In genomic region chr11:95076041-95076535, GRCm38 (mm10) we compare ENCODE assay signal across 8 mouse cellular contexts. TPM values are rescaled to one million over a fixed set of nuclear protein-coding genes. Genes with fewer than 3 reads are reported as not detected.
A peak's percentile ranks its signal among the peaks of the same experiment; 100 is the strongest.
DNase-seq lines count a peak whose midpoint lies in the region; ATAC-seq and TF ChIP-seq lines count a peak whose summit lies in the region.

No protein-coding gene starts in this region.

- peaks cover 44% of the 10 kb centered on the region for H3K27me3 ChIP-seq in embryonic facial prominence, embryonic 12.5 days
- H3K27me3 ChIP-seq in heart, embryonic 16.5 days (ENCODE audit: control insufficient read depth, insufficient read depth, low read length) = no peaks in the 10 kb centered on the region
- H3K27me3 ChIP-seq in lung, embryonic 14.5 days (ENCODE audit: insufficient read depth, low read length) = peaks cover 36% of the 10 kb centered on the region

- H3K9me3 ChIP-seq in embryonic facial prominence, embryonic 12.5 days = no peaks in the 10 kb centered on the region
- no peaks in the 10 kb centered on the region for H3K9me3 ChIP-seq in heart, embryonic 16.5 days (replicated peaks; ENCODE audit: control insufficient read depth, low read length)
- no peaks in the 10 kb centered on the region for H3K9me3 ChIP-seq in lung, embryonic 14.5 days (ENCODE audit: low read depth, low read length)

- 2% methylated on average over 42 of the region's 42 CpGs for WGBS in embryonic facial prominence, embryonic 12.5 days
- under 1% methylated on average over 40 of the region's 42 CpGs for WGBS in heart, embryonic 16.5 days
- under 1% methylated on average over 42 of the region's 42 CpGs for whole genome bisulfite sequencing in lung, embryonic 14.5 days
- WGBS in olfactory bulb, adult 2 months = under 1% methylated on average over 42 of the region's 42 CpGs

- peak overlapping the region; percentile 56 for H3K9ac ChIP-seq in embryonic facial prominence, embryonic 12.5 days
- peak overlapping the region; percentile 83 for H3K9ac ChIP-seq in heart, embryonic 16.5 days (ENCODE audit: low read length)
- peak overlapping the region; percentile 65 for H3K9ac ChIP-seq in lung, embryonic 14.5 days

- peak; percentile 78 for ATAC-seq in CD4-positive, CD25-positive, alpha-beta regulatory T cell, adult 4 months
- ATAC-seq in embryonic facial prominence, embryonic 12.5 days (ENCODE audit: insufficient number of reproducible peaks, insufficient read depth, low FRiP score, low TSS enrichment) = peak; percentile 54
- ATAC-seq in heart, embryonic 16.5 days (replicated peaks; ENCODE audit: extremely low read depth, insufficient read depth, low FRiP score) = peak; percentile 37
- peak; percentile 30; the same call in 1 of the 2 replicates for ATAC-seq in lung, embryonic 14.5 days (ENCODE audit: insufficient read depth)
- ATAC-seq in monocyte, adult 5-6 weeks (replicated peaks; ENCODE audit: insufficient number of reproducible peaks, low FRiP score, low TSS enrichment, poor library complexity, severe bottlenecking) = no peak

- H3K4me3 ChIP-seq in embryonic facial prominence, embryonic 12.5 days = peak overlapping the region; percentile 56
- peak overlapping the region; percentile 74 for H3K4me3 ChIP-seq in heart, embryonic 16.5 days (ENCODE audit: low read length)
- peak overlapping the region; percentile 60 for H3K4me3 ChIP-seq in lung, embryonic 14.5 days (ENCODE audit: low read depth, low read length)
- peak overlapping the region; percentile 55 for H3K4me3 ChIP-seq in olfactory bulb, adult 2 months (ENCODE audit: insufficient read depth, low read depth, low read length)

- DNase-seq in adrenal gland, adult 2 months = peak; percentile 81
- DNase-seq in kidney, postnatal 4 days = peak; percentile 73 to 84
- peak; percentile 63 for DNase-seq in lung, embryonic 14.5 days

- no peak for TF ChIP-seq POLR2A in olfactory bulb, adult 2 months (IDR thresholded peaks at IDR 0.05; ENCODE audit: insufficient read depth, low read depth, low read length)

- peak overlapping the region; percentile 95 for H3K4me2 ChIP-seq in embryonic facial prominence, embryonic 12.5 days (replicated peaks)
- peak overlapping the region; percentile 72 for H3K4me2 ChIP-seq in heart, embryonic 16.5 days (ENCODE audit: low read depth, low read length)
- H3K4me2 ChIP-seq in lung, embryonic 14.5 days = peak overlapping the region; percentile 82

- H3K4me1 ChIP-seq in embryonic facial prominence, embryonic 12.5 days = peaks cover 40% of the 10 kb centered on the region
- peaks cover 65% of the 10 kb centered on the region for H3K4me1 ChIP-seq in heart, embryonic 16.5 days (ENCODE audit: control insufficient read depth, insufficient read depth, low read length)
- H3K4me1 ChIP-seq in lung, embryonic 14.5 days (ENCODE audit: insufficient read depth) = peaks cover 51% of the 10 kb centered on the region
- H3K4me1 ChIP-seq in olfactory bulb, adult 2 months (ENCODE audit: control insufficient read depth, insufficient read depth, low read length) = peaks cover 24% of the 10 kb centered on the region

- peak overlapping the region; percentile 37; the same call in 1 of the 2 replicates for H3K27ac ChIP-seq in embryonic facial prominence, embryonic 12.5 days
- peak overlapping the region; percentile 82 for H3K27ac ChIP-seq in heart, embryonic 16.5 days (ENCODE audit: low read length)
- peak overlapping the region; percentile 87 for H3K27ac ChIP-seq in lung, embryonic 14.5 days (ENCODE audit: low read depth)
- H3K27ac ChIP-seq in olfactory bulb, adult 2 months (ENCODE audit: insufficient read depth, low read depth, low read length) = no peak overlapping the region

- peak; percentile 51 for TF ChIP-seq CTCF in lung, embryonic 14.5 days (IDR thresholded peaks at IDR 0.05; ENCODE audit: low read depth)
- no peak for TF ChIP-seq CTCF in olfactory bulb, adult 2 months (IDR thresholded peaks at IDR 0.05; ENCODE audit: insufficient read depth, low read depth, low read length)

- H3K36me3 ChIP-seq in embryonic facial prominence, embryonic 12.5 days = no peaks in the 10 kb centered on the region
- no peaks in the 10 kb centered on the region for H3K36me3 ChIP-seq in heart, embryonic 16.5 days (ENCODE audit: control insufficient read depth, insufficient read depth)
- no peaks in the 10 kb centered on the region for H3K36me3 ChIP-seq in lung, embryonic 14.5 days (ENCODE audit: insufficient read depth)

RNA-seq across cellular contexts. Expression of gene Itga3, which starts 0.5 kb away (rescaled TPM):
- under 1 TPM; 0.51 to 0.63 TPM for polyA plus RNA-seq in CD4-positive, CD25-positive, alpha-beta regulatory T cell, adult 4 months (2017; shearing (Covaris generic))
- total RNA-seq in adrenal gland, adult 2 months (2021) = 10 to 100 TPM; 37.8 to 54.0 TPM
- 47.2 and 49.0 TPM in 2 replicates for polyA plus RNA-seq in adrenal gland, adult 2 months (2012; rRNA removed)
- polyA plus RNA-seq in embryonic facial prominence, embryonic 12.5 days (2016; fragmentation: Nextera tagmentation; extraction: Ambion mirVana) = 10.5 and 10.9 TPM in 2 replicates
- 9.6 and 11.5 TPM in 2 replicates for polyA plus RNA-seq in heart, embryonic 16.5 days (2015; fragmentation: Nextera tagmentation; extraction: Ambion mirVana)
- polyA plus RNA-seq in lung, embryonic 14.5 days (2014; fragmentation: Nextera tagmentation; extraction: Ambion mirVana) = 27.1 and 28.4 TPM in 2 replicates
- polyA plus RNA-seq in olfactory bulb, adult 2 months (2012; ENCODE audit: insufficient read depth, insufficient read length, low replicate concordance, missing spikeins) = not detected in 2 replicates
- 0.75 to 1.2 TPM (median 0.97 TPM) in 3 replicates for total RNA-seq in monocyte, adult 5-6 weeks (2017)

RNA-seq across cellular contexts. Expression of gene Pdk2, which starts 34.9 kb away (rescaled TPM):
- polyA plus RNA-seq in CD4-positive, CD25-positive, alpha-beta regulatory T cell, adult 4 months (2017; shearing (Covaris generic)) = 10 to 100 TPM in 1 of 2 experiments, 1 to 10 TPM in 1; 8.5 to 13.3 TPM
- 100 to 1,000 TPM in 1 of 2 experiments, 10 to 100 TPM in 1; 92.9 to 112 TPM for total RNA-seq in adrenal gland, adult 2 months (2021)
- polyA plus RNA-seq in adrenal gland, adult 2 months (2012; rRNA removed) = 114 and 118 TPM in 2 replicates
- 27.5 and 30.4 TPM in 2 replicates for polyA plus RNA-seq in embryonic facial prominence, embryonic 12.5 days (2016; fragmentation: Nextera tagmentation; extraction: Ambion mirVana)
- polyA plus RNA-seq in heart, embryonic 16.5 days (2015; fragmentation: Nextera tagmentation; extraction: Ambion mirVana) = 141 and 148 TPM in 2 replicates
- 24.5 and 27.4 TPM in 2 replicates for polyA plus RNA-seq in lung, embryonic 14.5 days (2014; fragmentation: Nextera tagmentation; extraction: Ambion mirVana)
- not detected in 2 replicates for polyA plus RNA-seq in olfactory bulb, adult 2 months (2012; ENCODE audit: insufficient read depth, insufficient read length, low replicate concordance, missing spikeins)
- total RNA-seq in monocyte, adult 5-6 weeks (2017) = 2.8 to 14.5 TPM (median 4.8 TPM) in 3 replicates

RNA-seq across cellular contexts. Expression of gene Dlx3, which starts 43.8 kb away (rescaled TPM):
- polyA plus RNA-seq in CD4-positive, CD25-positive, alpha-beta regulatory T cell, adult 4 months (2017; shearing (Covaris generic)) = under 1 TPM in 1 of 2 experiments, not detected in 1; 0.20 TPM
- total RNA-seq in adrenal gland, adult 2 months (2021) = under 1 TPM in 1 of 2 experiments, not detected in 1; 0.10 TPM
- polyA plus RNA-seq in adrenal gland, adult 2 months (2012; rRNA removed) = 0.03 and 0.07 TPM in 2 replicates
- 20.2 and 21.8 TPM in 2 replicates for polyA plus RNA-seq in embryonic facial prominence, embryonic 12.5 days (2016; fragmentation: Nextera tagmentation; extraction: Ambion mirVana)
- 0.07 and 0.11 TPM in 2 replicates for polyA plus RNA-seq in heart, embryonic 16.5 days (2015; fragmentation: Nextera tagmentation; extraction: Ambion mirVana)
- polyA plus RNA-seq in lung, embryonic 14.5 days (2014; fragmentation: Nextera tagmentation; extraction: Ambion mirVana) = 0.11 and 0.18 TPM in 2 replicates
- not detected in 2 replicates for polyA plus RNA-seq in olfactory bulb, adult 2 months (2012; ENCODE audit: insufficient read depth, insufficient read length, low replicate concordance, missing spikeins)
- not detected in 3 replicates for total RNA-seq in monocyte, adult 5-6 weeks (2017)

Comparison
In these comparisons a context has a peak if more than half of its experiments do, and no peak if none do; other contexts are left out.
1. RNA of gene Dlx3, which starts 43.8 kb away (polyA plus RNA-seq): 20.2 to 21.8 TPM in embryonic facial prominence, embryonic 12.5 days; 0.20 TPM in CD4-positive, CD25-positive, alpha-beta regulatory T cell, adult 4 months, 0.11 to 0.18 TPM in lung, embryonic 14.5 days, 0.07 to 0.11 TPM in heart, embryonic 16.5 days, 0.03 to 0.07 TPM in adrenal gland, adult 2 months and not detected in olfactory bulb, adult 2 months; every median in the first group is over 10 times any median in the second.
2. Peak in every context shown above with its lines, with median percentiles within 50 percentile points of each other: DNase-seq, H3K4me2 ChIP-seq, H3K4me3 ChIP-seq and H3K9ac ChIP-seq.